Mouse (Mus musculus): Measurements from ENCODE around the gene Slc8a1.
A peak's percentile ranks its signal among the peaks of the same experiment; 100 is the strongest.

Slc8a1 gene

GRCm38 (mm10) chr17:81576893-81577292, 161.3 kb downstream of the Slc8a1 start:
- no peak for DNase-seq (ENCODE audit: inconsistent ontology term)

GRCm38 (mm10) chr17:81565634-81566372, 172.4 kb downstream of the Slc8a1 start:
- DNase-seq (ENCODE audit: inconsistent ontology term), result no peak

- DNase-seq (ENCODE audit: inconsistent ontology term), result peak; percentile 61
Observed at GRCm38 (mm10) chr17:81554052-81554734, 184.0 kb downstream of the Slc8a1 start.

GRCm38 (mm10) chr17:81551856-81552635, 186.1 kb downstream of the Slc8a1 start:
- DNase-seq (ENCODE audit: inconsistent ontology term), result no peak

- no peak for DNase-seq (ENCODE audit: inconsistent ontology term)
Observed at GRCm38 (mm10) chr17:81550864-81551263, 187.3 kb downstream of the Slc8a1 start.

- DNase-seq (ENCODE audit: inconsistent ontology term), result no peak
Observed at GRCm38 (mm10) chr17:81548016-81548415, 190.2 kb downstream of the Slc8a1 start.

GRCm38 (mm10) chr17:81546525-81546924, 191.7 kb downstream of the Slc8a1 start:
- DNase-seq (ENCODE audit: inconsistent ontology term), result no peak

- no peak for DNase-seq (ENCODE audit: inconsistent ontology term)
Observed at GRCm38 (mm10) chr17:81546012-81546411, 192.2 kb downstream of the Slc8a1 start.

- no peak for DNase-seq (ENCODE audit: inconsistent ontology term)
Observed at GRCm38 (mm10) chr17:81544926-81545325, 193.3 kb downstream of the Slc8a1 start.

- peak; percentile 98 for DNase-seq (ENCODE audit: inconsistent ontology term)
Observed at GRCm38 (mm10) chr17:81542313-81543185, 195.6 kb downstream of the Slc8a1 start.

GRCm38 (mm10) chr17:81538163-81539160, 199.7 kb downstream of the Slc8a1 start:
- peak; percentile 46 for DNase-seq (ENCODE audit: inconsistent ontology term)

- no peak for DNase-seq (ENCODE audit: inconsistent ontology term)
Observed at GRCm38 (mm10) chr17:81536093-81536492, 202.1 kb downstream of the Slc8a1 start.

GRCm38 (mm10) chr17:81529849-81530248, 208.3 kb downstream of the Slc8a1 start:
- DNase-seq (ENCODE audit: inconsistent ontology term), result no peak

GRCm38 (mm10) chr17:81528940-81529339, 209.2 kb downstream of the Slc8a1 start:
- no peak for DNase-seq (ENCODE audit: inconsistent ontology term)

GRCm38 (mm10) chr17:81526463-81526862, 211.7 kb downstream of the Slc8a1 start:
- no peak for DNase-seq (ENCODE audit: inconsistent ontology term)

GRCm38 (mm10) chr17:81524826-81525225, 213.4 kb downstream of the Slc8a1 start:
- no peak for DNase-seq (ENCODE audit: inconsistent ontology term)

GRCm38 (mm10) chr17:81523943-81524342, 214.2 kb downstream of the Slc8a1 start:
- DNase-seq (ENCODE audit: inconsistent ontology term), result no peak

- DNase-seq (ENCODE audit: inconsistent ontology term), result no peak
Observed at GRCm38 (mm10) chr17:81518316-81519025, 219.7 kb downstream of the Slc8a1 start.

- no peak for DNase-seq (ENCODE audit: inconsistent ontology term)
Observed at GRCm38 (mm10) chr17:81516155-81516554, 222.0 kb downstream of the Slc8a1 start.

GRCm38 (mm10) chr17:81514022-81514421, 224.2 kb downstream of the Slc8a1 start:
- no peak for DNase-seq (ENCODE audit: inconsistent ontology term)

Data from Muller cell, postnatal 12 days (primary cell).